Mouse (Mus musculus) heart, embryonic 16.5 days (tissue): ENCODE measurements at regions not wholly inside any gene's neighbourhood (a gene's known extent, or its start where the extent isn't known, plus 50 kb on each side); places are given as distances from the start of the nearest gene placed in this dataset.

Experiments
- ATAC-seq: fragments of 200-750 bp; cut with Nextera tagmentation; replicated peaks from 2 replicates; pipeline ENCODE4 v1.8.0; 2017; ENCODE audit warnings: moderate number of reproducible peaks; ENCODE audit not compliant: insufficient read depth, low FRiP score; ENCODE audit errors: extremely low read depth
- H3K27ac ChIP-seq: fragments of 300-500 bp; sonication (generic); 2 replicates; pipeline ENCODE4 v1.5.1; 2014; ENCODE audit warnings: mild to moderate bottlenecking, low read length, control low read depth, moderate library complexity
- H3K27me3 ChIP-seq: fragments of 300-500 bp; sonication (generic); 2 replicates; pipeline ENCODE4 v1.6.1; 2014; ENCODE audit warnings: low read length, mixed read lengths; ENCODE audit not compliant: control insufficient read depth, insufficient read depth
- H3K36me3 ChIP-seq: fragments of 300-500 bp; sonication (generic); 2 replicates; pipeline ENCODE4 v1.6.1; 2014; ENCODE audit not compliant: control insufficient read depth, insufficient read depth
- H3K4me1 ChIP-seq: fragments of 300-500 bp; sonication (generic); 2 replicates; pipeline ENCODE4 v1.6.1; 2014; ENCODE audit warnings: low read length, mixed read lengths; ENCODE audit not compliant: control insufficient read depth, insufficient read depth
- H3K4me2 ChIP-seq: fragments of 300-500 bp; sonication (generic); 2 replicates; pipeline ENCODE4 v1.6.1; 2014; ENCODE audit warnings: low read depth, mild to moderate bottlenecking, control low read depth, low read length
- H3K4me3 ChIP-seq: fragments of 300-500 bp; sonication (generic); 2 replicates; pipeline ENCODE4 v1.5.1; 2014; ENCODE audit warnings: mild to moderate bottlenecking, control low read depth, low read length
- H3K9ac ChIP-seq: fragments of 300-500 bp; sonication (generic); 2 replicates; pipeline ENCODE4 v1.6.1; 2014; ENCODE audit warnings: low read length, control low read depth
- H3K9me3 ChIP-seq: fragments of 300-500 bp; sonication (generic); replicated peaks from 2 replicates; pipeline ENCODE4 v1.6.1; 2016; ENCODE audit warnings: low read length; ENCODE audit not compliant: control insufficient read depth
- WGBS: fragments of 180-500 bp; shearing (Covaris S2); extraction: QIAGEN DNeasy Blood & Tissue Kit; methylation state at CpG from one replicate; pipeline ENCODE4 v1.1.7; 2014; 5-methylcytosine and 5-hydroxymethylcytosine counted together

DNA sequence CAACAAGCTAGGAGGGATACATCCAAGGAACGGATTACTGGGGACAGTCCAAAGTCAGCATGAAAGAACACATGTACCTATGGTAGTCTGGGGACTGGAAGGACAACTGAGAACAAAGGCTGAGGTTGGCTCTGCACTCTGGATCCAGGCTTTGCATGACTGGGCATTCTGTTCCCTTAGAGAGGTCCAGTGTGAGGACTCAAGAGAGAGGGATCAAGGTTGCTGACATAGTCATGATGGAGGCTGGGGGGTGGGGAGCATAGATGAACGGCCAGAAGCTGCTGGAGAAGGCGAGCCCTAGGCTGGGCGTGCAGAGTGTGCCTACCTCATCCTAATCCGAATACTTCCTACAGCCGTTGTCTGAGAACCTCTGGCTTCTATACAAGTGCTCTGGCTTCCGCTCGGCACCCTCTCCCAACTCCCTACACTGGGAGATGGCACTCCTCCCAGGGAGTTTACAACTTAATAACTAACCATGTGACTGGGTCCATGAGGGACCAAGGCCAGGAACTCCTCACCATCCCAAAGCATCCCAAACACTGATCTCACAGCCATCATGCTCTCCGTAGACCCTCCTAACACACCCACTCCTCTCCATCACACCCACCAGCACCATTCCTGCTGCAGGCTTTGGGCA is 75.7 kb upstream of the Tle3 start:
- H3K27ac ChIP-seq: no peak overlapping the region
- H3K36me3 ChIP-seq: no peaks in the 10 kb centered on the region
- ATAC-seq: no peak
- H3K4me3 ChIP-seq: no peak overlapping the region
- H3K27me3 ChIP-seq: peaks cover 88% of the 10 kb centered on the region
- WGBS: 86% methylated on average over 9 of the region's 9 CpGs
- H3K4me1 ChIP-seq: no peaks in the 10 kb centered on the region
- H3K9ac ChIP-seq: no peak overlapping the region
- peaks cover 4% of the 10 kb centered on the region for H3K9me3 ChIP-seq
- H3K4me2 ChIP-seq: no peak overlapping the region

DNA sequence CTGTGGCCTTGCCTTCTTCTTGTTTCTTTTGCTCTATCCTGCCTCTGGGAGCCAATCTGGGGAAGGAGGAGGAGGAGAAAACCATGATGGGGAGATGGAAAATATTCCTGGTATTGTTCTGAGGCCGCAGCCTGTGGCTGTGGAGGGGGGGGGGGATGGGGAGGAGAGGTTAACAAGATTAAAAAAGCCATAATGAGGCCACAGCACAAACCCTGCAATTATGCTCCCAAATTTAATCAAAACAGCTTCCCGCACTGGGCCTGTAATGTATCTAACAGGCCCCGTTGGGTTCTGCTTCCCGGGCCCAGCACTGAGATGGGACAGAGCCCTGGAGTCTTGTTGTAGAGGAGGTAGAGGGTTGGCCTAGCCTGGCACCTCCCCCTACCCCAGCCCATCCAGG is 74.8 kb upstream of the Tle3 start:
- peaks cover 4% of the 10 kb centered on the region for H3K9me3 ChIP-seq
- no peak overlapping the region for H3K27ac ChIP-seq
- ATAC-seq: no peak
- no peak overlapping the region for H3K9ac ChIP-seq
- 64% methylated on average over 4 of the region's 4 CpGs for WGBS
- H3K27me3 ChIP-seq: peaks cover 87% of the 10 kb centered on the region
- no peak overlapping the region for H3K4me2 ChIP-seq
- no peak overlapping the region for H3K4me3 ChIP-seq
- H3K36me3 ChIP-seq: no peaks in the 10 kb centered on the region
- H3K4me1 ChIP-seq: no peaks in the 10 kb centered on the region

DNA sequence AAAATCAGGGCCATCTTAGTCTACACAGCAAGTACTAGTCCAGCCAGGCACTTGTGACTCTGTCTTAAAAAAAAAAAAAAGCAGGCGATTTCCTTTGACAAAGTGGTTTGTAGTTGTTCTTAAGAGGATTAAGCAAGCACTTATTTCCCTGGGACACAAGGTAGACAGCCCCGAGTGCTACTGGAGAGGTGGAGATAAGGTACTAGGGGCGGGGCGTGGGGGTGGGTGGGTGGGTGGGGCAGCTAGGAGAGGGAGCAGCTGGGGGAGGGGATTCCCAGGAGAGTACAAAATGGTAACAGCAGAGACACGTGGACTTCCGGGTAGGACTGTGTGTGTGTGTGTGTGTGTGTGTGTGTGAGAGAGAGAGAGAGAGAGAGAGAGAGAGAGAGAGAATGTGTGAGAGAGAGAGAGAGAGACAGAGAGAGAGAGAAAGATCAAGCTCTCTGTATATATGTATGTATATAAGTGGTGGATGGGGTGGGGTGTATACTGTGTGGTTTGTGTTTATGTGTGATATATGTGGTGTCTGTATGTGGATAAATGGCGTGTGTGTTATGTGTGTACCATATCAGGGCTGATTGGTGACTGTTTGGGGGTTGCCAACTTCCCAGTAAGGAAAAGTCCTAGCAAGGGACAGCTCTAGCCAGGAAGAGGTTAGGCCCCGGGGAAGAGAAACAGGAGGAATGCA is 72.1 kb upstream of the Tle3 start:
- Histone ChIP-seq H3K9me3 (peaks cover 4% of the 10 kb centered on the region), H3K27ac (no peak overlapping the region), H3K4me3 (no peak overlapping the region), H3K4me2 (no peak overlapping the region), H3K4me1 (no peaks in the 10 kb centered on the region), H3K9ac (no peak overlapping the region), H3K36me3 (no peaks in the 10 kb centered on the region), H3K27me3 (peaks cover 79% of the 10 kb centered on the region)
- ATAC-seq: no peak
- 29% methylated on average over 8 of the region's 8 CpGs for WGBS

GRCm38 (mm10) chr9:61301070-61301469 is 71.1 kb upstream of the Tle3 start:
- H3K9me3 ChIP-seq: peaks cover 3% of the 10 kb centered on the region
- H3K4me2 ChIP-seq: no peak overlapping the region
- H3K4me1 ChIP-seq: no peaks in the 10 kb centered on the region
- no peak overlapping the region for H3K27ac ChIP-seq
- H3K36me3 ChIP-seq: no peaks in the 10 kb centered on the region
- no peak for ATAC-seq
- H3K9ac ChIP-seq: no peak overlapping the region
- H3K27me3 ChIP-seq: peaks cover 76% of the 10 kb centered on the region
- WGBS: 86% methylated on average over 8 of the region's 8 CpGs
- no peak overlapping the region for H3K4me3 ChIP-seq

GRCm38 (mm10) chr9:61302724-61303123 is 69.4 kb upstream of the Tle3 start:
- 10% methylated on average over 5 of the region's 5 CpGs for WGBS
- no peak for ATAC-seq

DNA sequence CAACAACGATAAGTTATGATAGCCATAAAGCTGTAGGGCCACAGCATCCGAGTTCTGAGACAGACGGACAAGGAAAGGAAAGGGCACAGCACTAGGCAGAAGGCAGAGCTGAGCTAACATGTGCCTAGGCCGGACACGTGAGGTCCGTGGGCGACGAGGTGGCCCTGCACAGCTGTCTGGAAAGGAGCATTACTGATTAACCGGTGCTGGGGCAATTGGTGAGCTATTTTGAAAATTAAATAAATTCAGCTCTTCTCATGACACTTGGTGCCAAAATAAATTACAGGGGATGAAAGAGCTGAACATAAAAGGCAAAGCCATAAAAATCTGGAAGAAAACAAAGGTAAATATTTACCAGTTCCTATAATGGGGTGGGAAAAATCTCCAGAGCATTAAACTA is 65.9 kb upstream of the Tle3 start:
- ATAC-seq: no peak
- WGBS: 82% methylated on average over 9 of the region's 9 CpGs
- Histone ChIP-seq H3K36me3 (no peaks in the 10 kb centered on the region), H3K9me3 (0 out of 2 replicates have a peak, but pooled peaks cover 2% of the 10 kb centered on the region), H3K4me1 (no peaks in the 10 kb centered on the region), H3K9ac (no peak overlapping the region), H3K4me3 (no peak overlapping the region), H3K27ac (no peak overlapping the region), H3K27me3 (peaks cover 73% of the 10 kb centered on the region), H3K4me2 (no peak overlapping the region)

More at GRCm38 (mm10) chr9:61302724-61303123, 69.4 kb upstream of the Tle3 start:
- Histone ChIP-seq H3K27me3 (peaks cover 76% of the 10 kb centered on the region), H3K4me3 (no peak overlapping the region), H3K36me3 (no peaks in the 10 kb centered on the region), H3K4me1 (no peaks in the 10 kb centered on the region), H3K9me3 (0 out of 2 replicates have a peak, but pooled peaks cover 2% of the 10 kb centered on the region), H3K27ac (no peak overlapping the region), H3K4me2 (no peak overlapping the region), H3K9ac (no peak overlapping the region)

DNA sequence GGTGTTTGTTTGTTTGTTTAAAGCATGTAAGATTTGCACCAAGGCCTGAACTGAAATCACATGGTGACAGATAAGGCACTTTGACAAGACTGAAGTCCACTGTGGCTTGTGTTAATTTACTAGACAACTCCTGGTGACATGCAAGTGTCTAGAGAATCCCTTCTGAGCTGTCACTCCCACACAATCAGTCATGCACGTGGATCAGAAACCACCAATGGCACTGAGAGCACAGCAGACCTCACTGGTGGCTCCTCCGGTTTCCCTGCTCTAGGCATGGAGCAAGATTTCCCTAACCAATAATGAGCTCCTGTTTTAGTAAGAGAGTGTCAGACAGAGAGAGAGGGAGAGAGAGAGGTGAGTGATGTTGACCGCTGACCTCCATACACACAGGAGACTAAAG is 63.1 kb upstream of the Tle3 start:
- H3K4me3 ChIP-seq: no peak overlapping the region
- H3K4me1 ChIP-seq: no peaks in the 10 kb centered on the region
- no peak overlapping the region for H3K27ac ChIP-seq
- H3K9me3 ChIP-seq: 0 out of 2 replicates have a peak, but pooled peaks cover 2% of the 10 kb centered on the region
- 63% methylated on average over 3 of the region's 3 CpGs for WGBS
- ATAC-seq: no peak
- H3K27me3 ChIP-seq: peaks cover 79% of the 10 kb centered on the region
- H3K36me3 ChIP-seq: no peaks in the 10 kb centered on the region
- H3K4me2 ChIP-seq: no peak overlapping the region
- no peak overlapping the region for H3K9ac ChIP-seq

GRCm38 (mm10) chr9:61309768-61310493 is 62.2 kb upstream of the Tle3 start:
- Histone ChIP-seq H3K9ac (no peak overlapping the region), H3K27ac (no peak overlapping the region), H3K4me3 (no peak overlapping the region), H3K36me3 (no peaks in the 10 kb centered on the region), H3K4me2 (no peak overlapping the region), H3K4me1 (peaks cover 8% of the 10 kb centered on the region; the same call in 1 of the 2 replicates), H3K27me3 (peaks cover 86% of the 10 kb centered on the region), H3K9me3 (0 out of 2 replicates have a peak, but pooled peaks cover 2% of the 10 kb centered on the region)
- WGBS: 78% methylated on average over 8 of the region's 8 CpGs
- no peak for ATAC-seq

GRCm38 (mm10) chr9:61310574-61310973 is 61.6 kb upstream of the Tle3 start:
- Histone ChIP-seq H3K4me2 (no peak overlapping the region), H3K9me3 (no peaks in the 10 kb centered on the region), H3K36me3 (no peaks in the 10 kb centered on the region), H3K27ac (no peak overlapping the region), H3K4me3 (no peak overlapping the region), H3K27me3 (peaks cover 87% of the 10 kb centered on the region), H3K4me1 (peaks cover 14% of the 10 kb centered on the region), H3K9ac (no peak overlapping the region)
- no peak for ATAC-seq
- 43% methylated on average over 5 of the region's 5 CpGs for WGBS
